Mouse (Mus musculus) liver, postnatal 0 days (tissue): ENCODE measurements around the gene Ccdc191.

Experiments
- CTCF ChIP-seq: sonication (generic); IDR thresholded peaks from 2 replicates; pipeline ENCODE4 v1.5.1; 2016; ENCODE audit warnings: antibody characterized with exemption, low read depth
- EP300 ChIP-seq: IDR thresholded peaks from 2 replicates; pipeline ENCODE4 v1.6.1; 2016; ENCODE audit warnings: antibody characterized with exemption, low read depth, mild to moderate bottlenecking

- TF ChIP-seq CTCF (no peak), EP300 (no peak)
Observed at GRCm38 (mm10) chr16:43922630-43923029, 33.0 kb downstream of the Ccdc191 start.
